Mouse (Mus musculus) heart, postnatal 0 days (tissue): ENCODE results near the gene Hoxa3. TPM values are rescaled to one million over a fixed set of nuclear protein-coding genes. Genes with fewer than 3 reads are reported as not detected.

Experiments
- ATAC-seq: fragments of 200-750 bp; cut with Nextera tagmentation; 2 replicates; pipeline ENCODE4 v1.8.0; 2017; ENCODE audit warnings: low read depth, moderate number of reproducible peaks, moderate library complexity; ENCODE audit not compliant: insufficient read depth
- DNase-seq: peaks from one replicate; pipeline ENCODE4 v3.0.0-alpha.2; 2016; ENCODE audit warnings: low spot score
- H3K27ac ChIP-seq: fragments of 300-500 bp; sonication (generic); 2 replicates; pipeline ENCODE4 v1.5.1; 2014; ENCODE audit warnings: low read depth, mild to moderate bottlenecking
- H3K27me3 ChIP-seq: fragments of 300-500 bp; sonication (generic); 2 replicates; pipeline ENCODE4 v1.6.1; 2014; ENCODE audit warnings: low read length, mixed read lengths; ENCODE audit not compliant: control insufficient read depth, insufficient read depth
- H3K36me3 ChIP-seq: fragments of 300-500 bp; sonication (generic); replicated peaks from 2 replicates; pipeline ENCODE4 v1.6.1; 2014; ENCODE audit warnings: low read length, mixed read lengths; ENCODE audit not compliant: control insufficient read depth, insufficient read depth
- H3K4me1 ChIP-seq: fragments of 300-500 bp; sonication (generic); 2 replicates; pipeline ENCODE4 v1.6.1; 2014; ENCODE audit warnings: antibody characterized with exemption; ENCODE audit not compliant: control insufficient read depth, insufficient read depth
- H3K4me2 ChIP-seq: fragments of 300-500 bp; sonication (generic); 2 replicates; pipeline ENCODE4 v1.6.1; 2014; ENCODE audit warnings: low read depth, mild to moderate bottlenecking, low read length, moderate library complexity
- H3K4me3 ChIP-seq: fragments of 300-500 bp; sonication (generic); 2 replicates; pipeline ENCODE4 v1.5.1; 2014; ENCODE audit warnings: low read depth, low read length
- H3K9ac ChIP-seq: fragments of 300-500 bp; sonication (generic); replicated peaks from 2 replicates; pipeline ENCODE4 v1.6.1; 2014; ENCODE audit warnings: low read depth, low read length, mixed read lengths
- H3K9me3 ChIP-seq: fragments of 300-500 bp; sonication (generic); replicated peaks from 2 replicates; pipeline ENCODE4 v1.6.1; 2016; ENCODE audit warnings: low read length; ENCODE audit not compliant: control insufficient read depth
- CTCF ChIP-seq: IDR thresholded peaks from 2 replicates; pipeline ENCODE4 v1.5.1; 2016; ENCODE audit warnings: antibody characterized with exemption, control low read depth, low read depth
- EP300 ChIP-seq: IDR thresholded peaks from 2 replicates; pipeline ENCODE4 v1.6.1; 2016; ENCODE audit warnings: antibody characterized with exemption, low read depth
- WGBS: fragments of 180-500 bp; shearing (Covaris S2); extraction: QIAGEN DNeasy Blood & Tissue Kit; methylation state at CpG from one replicate; pipeline ENCODE4 v1.1.7; 2014; 5-methylcytosine and 5-hydroxymethylcytosine counted together
- polyA plus RNA-seq: library from polyadenylated mRNA; unstranded; fragments of >200 nt; fragmentation: Nextera tagmentation; extraction: Ambion mirVana; gene quantifications from 2 replicates; pipeline ENCODE4 v1.2.1, GENCODE M21; 2015
- total RNA-seq: library from RNA; depleted of rRNA; stranded (reverse); fragments of >200 nt; gene quantifications from 2 replicates; pipeline ENCODE4 v1.2.3, GENCODE M21; 2014; ENCODE audit warnings: low replicate concordance

Gene Hoxa3
- total and polyA plus RNA-seq, 2 experiments from 2014 or later = 0.37 TPM; not detected in 1

- H3K27ac ChIP-seq = no peak overlapping the region
- ATAC-seq (no peak), DNase-seq (no peak)
- peaks cover 99% of the 10 kb centered on the region for H3K27me3 ChIP-seq
- H3K9me3 ChIP-seq = no peaks in the 10 kb centered on the region
- no peak overlapping the region for H3K9ac ChIP-seq
- TF ChIP-seq CTCF = no peak
- TF ChIP-seq EP300 = no peak
- no peaks in the 10 kb centered on the region for H3K4me1 ChIP-seq
- H3K36me3 ChIP-seq = no peaks in the 10 kb centered on the region
- H3K4me2 ChIP-seq = peak overlapping the region; percentile 43
- H3K4me3 ChIP-seq = peak overlapping the region; percentile 17
- WGBS = 5% methylated on average over 13 of the region's 13 CpGs
Observed at GRCm38 (mm10) chr6:52211961-52212360, 1.2 kb downstream of the Hoxa3 start.

- DNase-seq (peak; percentile 71), ATAC-seq (peak; percentile 68)
- Histone ChIP-seq H3K9ac (no peak overlapping the region), H3K4me3 (peak overlapping the region; percentile 17), H3K27me3 (peaks cover 99% of the 10 kb centered on the region), H3K9me3 (no peaks in the 10 kb centered on the region), H3K27ac (no peak overlapping the region), H3K4me1 (no peaks in the 10 kb centered on the region), H3K36me3 (no peaks in the 10 kb centered on the region), H3K4me2 (peak overlapping the region; percentile 43)
- TF ChIP-seq CTCF (peak; percentile 64), EP300 (no peak)
- WGBS = 3% methylated on average over 37 of the region's 37 CpGs
Observed at GRCm38 (mm10) chr6:52211170-52211935, 1.8 kb downstream of the Hoxa3 start.

- WGBS = 8% methylated on average over 12 of the region's 12 CpGs
- no peak overlapping the region for H3K4me3 ChIP-seq
Observed at GRCm38 (mm10) chr6:52209685-52210046, 3.5 kb downstream of the Hoxa3 start.

GRCm38 (mm10) chr6:52208868-52209684 is 4.1 kb downstream of the Hoxa3 start:
- Histone ChIP-seq H3K27me3 (peaks cover 99% of the 10 kb centered on the region), H3K4me1 (no peaks in the 10 kb centered on the region), H3K4me3 (peak overlapping the region; percentile 33), H3K9me3 (no peaks in the 10 kb centered on the region), H3K36me3 (no peaks in the 10 kb centered on the region), H3K4me2 (peak overlapping the region; percentile 49), H3K9ac (no peak overlapping the region), H3K27ac (no peak overlapping the region)
- TF ChIP-seq EP300 = no peak
- no peak for TF ChIP-seq CTCF
- WGBS = 13% methylated on average over 17 of the region's 18 CpGs
- ATAC-seq (no peak), DNase-seq (no peak)

More at GRCm38 (mm10) chr6:52209685-52210046, 3.5 kb downstream of the Hoxa3 start:
- TF ChIP-seq EP300 = no peak
- Histone ChIP-seq H3K4me2 (no peak overlapping the region), H3K27me3 (peaks cover 99% of the 10 kb centered on the region), H3K9me3 (no peaks in the 10 kb centered on the region), H3K36me3 (no peaks in the 10 kb centered on the region), H3K27ac (no peak overlapping the region), H3K9ac (no peak overlapping the region), H3K4me1 (no peaks in the 10 kb centered on the region)
- DNase-seq (no peak), ATAC-seq (no peak)

GRCm38 (mm10) chr6:52208072-52208867 is 4.9 kb downstream of the Hoxa3 start, which contains the start of gene Hoxa6:
TSS of gene Hoxa6 (minus strand) at chr6:52208722.
- WGBS = 3% methylated on average over 47 of the region's 47 CpGs

More at GRCm38 (mm10) chr6:52208072-52208867, 4.9 kb downstream of the Hoxa3 start, which contains the start of gene Hoxa6:
- no peak for ATAC-seq
- TF ChIP-seq EP300 (no peak), CTCF (no peak)
- Histone ChIP-seq H3K27me3 (peaks cover 99% of the 10 kb centered on the region), H3K36me3 (no peaks in the 10 kb centered on the region), H3K27ac (no peak within 1 kb of the TSS), H3K4me3 (peak within 1 kb of the TSS; percentile 33), H3K4me1 (no peaks in the 10 kb centered on the region), H3K9me3 (no peaks in the 10 kb centered on the region), H3K4me2 (peak within 1 kb of the TSS; percentile 49), H3K9ac (no peak within 1 kb of the TSS)
- no peak for DNase-seq
